Mouse (Mus musculus) embryonic fibroblast, embryonic 13.5 days (primary cell): ENCODE measurements at regions not wholly inside any gene's neighbourhood (a gene's known extent, or its start where the extent isn't known, plus 50 kb on each side); places are given as distances from the start of the nearest gene placed in this dataset.

Experiments
- CTCF ChIP-seq: IDR thresholded peaks from 2 replicates; pipeline ENCODE4 v1.5.1; 2011; ENCODE audit warnings: mild to moderate bottlenecking, control low read depth, low read length, moderate library complexity, borderline replicate concordance; ENCODE audit not compliant: insufficient read depth
- POLR2A ChIP-seq: IDR thresholded peaks from 2 replicates; pipeline ENCODE4 v1.6.1; 2011; ENCODE audit warnings: low read depth, mild to moderate bottlenecking, control low read depth, low read length, moderate library complexity

- TF ChIP-seq CTCF (no peak), POLR2A (no peak)
Observed at GRCm38 (mm10) chr14:71666656-71667055, 825.0 kb downstream of the Gm9195 start.
